Mouse (Mus musculus) layer of hippocampus, postnatal 25 days (tissue): Measurements from ENCODE around the gene Sigmar1. TPM values are rescaled to one million over a fixed set of nuclear protein-coding genes. Genes with fewer than 3 reads are reported as not detected.
"Not testable (repeated sequence)": the region's sequence is repeated elsewhere in the genome, so short reads cannot be mapped to it uniquely, and the experiment has no call there.

ENCODE experiments used
- DNase-seq, 2 experiments: peaks; one replicate each; pipeline ENCODE4 v3.0.0; 2022; ENCODE audit warnings: mixed read lengths in 2 of 2, low spot score in 1 of 2; ENCODE audit errors: extremely low spot score in 1 of 2
- total RNA-seq, 2 experiments: library from RNA; stranded (reverse); gene quantifications; 2 replicates each; pipeline ENCODE4 v1.2.3; 2021

Gene Sigmar1
- total RNA-seq, 2 experiments from 2014 or later = 40.0 to 41.6 TPM

DNA sequence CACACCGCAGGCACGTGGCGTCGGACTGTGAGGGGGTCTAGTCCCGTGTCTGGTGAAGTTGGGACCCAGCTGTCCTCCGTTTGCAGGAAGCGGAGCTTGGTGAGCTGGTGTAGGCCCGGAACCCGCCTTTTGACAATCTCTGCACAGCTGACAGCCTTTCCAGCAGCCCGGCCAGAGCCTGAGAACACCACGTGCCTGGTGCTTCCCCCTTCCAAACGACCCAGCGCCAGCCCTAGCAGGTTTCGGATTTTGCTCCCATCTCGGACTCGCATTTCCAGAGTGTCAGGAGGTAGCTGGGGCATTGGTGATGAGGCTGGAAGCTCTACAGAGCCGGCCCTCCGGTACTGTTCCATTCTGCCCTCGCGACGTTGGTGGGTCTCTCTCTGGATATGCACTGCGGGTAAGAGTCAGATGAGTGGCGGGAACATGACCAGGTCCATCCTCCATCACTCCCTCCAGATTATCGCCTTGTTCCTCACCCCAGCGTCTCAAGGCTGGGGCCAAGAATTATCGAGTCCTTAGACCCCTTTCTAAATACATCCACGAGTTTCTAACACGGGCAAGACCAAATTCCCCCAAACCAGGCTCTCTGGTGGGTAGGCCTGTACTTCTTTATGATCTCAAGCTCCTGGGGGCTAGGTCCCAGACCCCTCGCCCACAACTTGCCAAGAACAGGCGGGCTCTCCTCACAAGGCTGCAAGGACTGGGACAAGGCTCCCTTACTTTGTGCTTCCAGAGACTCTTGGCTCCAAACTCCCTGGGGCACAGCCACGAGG is 43.3 kb downstream of the Sigmar1 start:
- no peak for DNase-seq

DNA sequence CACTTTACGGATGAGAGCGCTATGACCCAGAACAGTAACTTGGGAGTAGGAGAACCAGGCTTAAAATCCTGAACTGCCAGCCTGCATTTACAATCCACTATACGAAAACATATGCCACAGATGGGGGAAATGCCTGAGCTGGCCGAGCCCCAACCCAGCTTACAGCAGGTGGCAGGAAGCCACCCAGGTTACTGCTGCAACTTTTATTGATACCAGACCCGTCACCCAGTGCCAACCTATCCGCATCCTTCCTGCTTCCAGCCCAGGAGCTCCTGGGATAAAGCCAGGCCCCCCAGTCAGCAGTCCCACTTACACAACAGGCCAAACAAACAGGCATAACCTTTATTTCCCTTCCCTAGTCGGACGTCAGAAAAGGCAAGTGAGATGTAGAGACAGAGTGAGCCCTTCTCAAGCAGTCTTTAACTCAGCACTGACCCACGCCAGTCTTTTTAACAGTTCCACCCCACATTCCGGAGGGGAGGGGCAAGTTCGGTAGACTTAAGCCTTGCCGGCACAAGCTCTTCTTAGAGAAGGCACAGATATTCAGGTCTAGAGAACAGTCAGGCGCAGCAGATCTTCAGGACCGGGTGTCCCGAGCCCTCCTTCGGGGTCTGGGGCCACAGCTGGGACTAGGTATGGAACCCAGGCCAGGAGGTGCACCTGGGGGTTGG is 44.1 kb downstream of the Sigmar1 start:
- no peak for DNase-seq

- DNase-seq = no peak
These were observed 45.7 kb downstream of the Sigmar1 start for GRCm38 (mm10) chr4:41710229-41710628.

DNA sequence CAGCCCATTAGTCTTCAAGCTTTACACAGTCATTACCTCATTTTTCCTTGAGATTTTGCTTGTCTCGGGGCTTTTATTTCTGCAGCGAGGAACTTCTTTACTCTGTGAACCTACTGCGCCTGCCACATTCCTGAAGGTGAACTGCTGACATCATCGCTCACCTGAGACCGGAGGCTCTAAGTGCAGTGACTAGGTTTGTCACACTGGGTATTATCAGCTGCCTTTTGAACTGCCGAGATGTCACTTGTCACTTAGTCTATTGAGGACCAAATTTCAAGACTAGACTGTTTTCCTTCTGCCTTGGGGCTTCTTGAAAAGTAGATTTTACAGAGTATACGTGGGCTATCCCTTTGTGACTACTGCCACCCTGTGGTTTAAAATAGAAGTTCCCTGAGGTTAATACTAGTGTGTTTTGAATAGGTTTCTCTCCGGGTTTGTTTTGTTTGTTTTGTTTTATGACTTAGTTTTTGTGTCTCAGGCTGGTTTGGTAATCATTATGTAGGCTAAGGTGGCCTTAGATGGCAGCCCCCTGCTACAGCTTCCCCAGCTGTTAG is 47.7 kb downstream of the Sigmar1 start:
- DNase-seq = no peak

- peak in 1 of 2 experiments; percentile 60 for DNase-seq
These were observed 48.9 kb downstream of the Sigmar1 start for GRCm38 (mm10) chr4:41707011-41707535.

GRCm38 (mm10) chr4:41705922-41706754 is 49.8 kb downstream of the Sigmar1 start:
- no peak for DNase-seq

GRCm38 (mm10) chr4:41704651-41705050 is 51.3 kb downstream of the Sigmar1 start:
- no peak for DNase-seq

DNA sequence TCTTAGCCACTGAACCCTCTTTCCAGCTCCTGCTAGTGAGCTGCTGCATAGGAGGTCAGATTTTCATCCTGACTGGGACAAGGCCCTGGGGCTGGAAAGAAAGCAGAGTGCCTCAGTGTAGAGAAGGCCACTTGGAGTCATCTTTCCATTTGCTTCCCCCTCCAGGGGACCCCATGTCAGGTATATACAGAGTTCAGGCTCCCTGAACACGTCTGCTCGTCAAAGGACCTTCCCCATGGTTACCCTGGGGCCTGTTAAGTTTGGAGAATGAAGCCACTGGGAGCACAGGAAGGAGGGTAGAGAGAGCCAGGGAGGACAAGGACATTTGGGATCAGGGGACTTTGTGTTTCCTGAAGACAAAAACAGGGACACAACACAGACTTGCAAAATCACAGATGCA is 53.7 kb downstream of the Sigmar1 start:
- DNase-seq = not testable (repeated sequence)

- DNase-seq = not testable (repeated sequence)
These were observed 55.7 kb downstream of the Sigmar1 start for GRCm38 (mm10) chr4:41700224-41700623.

DNA sequence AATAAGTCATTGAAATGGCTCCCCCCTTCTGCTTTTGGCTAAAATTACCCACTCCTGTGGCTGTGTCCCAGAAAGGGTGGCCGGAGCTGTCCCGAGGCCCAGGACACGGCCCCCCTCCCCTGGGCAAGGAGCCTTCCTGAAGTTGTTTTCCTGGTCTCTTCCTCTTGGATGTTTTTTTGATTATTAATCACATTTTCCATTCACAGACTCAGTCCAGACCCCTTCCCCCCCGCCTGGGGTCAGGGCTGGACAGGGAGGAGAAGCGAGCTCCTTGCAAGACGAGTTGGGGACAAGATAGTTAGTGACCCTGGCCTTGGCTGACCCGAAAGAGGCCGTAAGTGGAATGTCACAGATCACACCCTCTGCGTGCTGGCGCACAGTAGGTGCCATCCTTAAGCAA is 56.2 kb downstream of the Sigmar1 start, which contains the start of gene Il11ra1:
TSS of gene Il11ra1 (plus strand) at position 207 of the 400 bp plus-strand sequence.
- not testable (repeated sequence) for DNase-seq

GRCm38 (mm10) chr4:41698421-41699016 is 57.4 kb downstream of the Sigmar1 start:
- DNase-seq = not testable (repeated sequence)

GRCm38 (mm10) chr4:41696930-41697841 is 58.8 kb downstream of the Sigmar1 start, which contains the start of gene Cntfr:
Gene Cntfr (minus strand): TSS chr4:41697089.
- DNase-seq = peak; percentile 89 to 94

- not testable (repeated sequence) for DNase-seq
These were observed 59.5 kb downstream of the Sigmar1 start for GRCm38 (mm10) chr4:41696452-41696851.

GRCm38 (mm10) chr4:41695800-41696199 is 60.2 kb downstream of the Sigmar1 start:
- not testable (repeated sequence) for DNase-seq

GRCm38 (mm10) chr4:41693511-41693910 is 62.4 kb downstream of the Sigmar1 start:
- DNase-seq = not testable (repeated sequence)

DNA sequence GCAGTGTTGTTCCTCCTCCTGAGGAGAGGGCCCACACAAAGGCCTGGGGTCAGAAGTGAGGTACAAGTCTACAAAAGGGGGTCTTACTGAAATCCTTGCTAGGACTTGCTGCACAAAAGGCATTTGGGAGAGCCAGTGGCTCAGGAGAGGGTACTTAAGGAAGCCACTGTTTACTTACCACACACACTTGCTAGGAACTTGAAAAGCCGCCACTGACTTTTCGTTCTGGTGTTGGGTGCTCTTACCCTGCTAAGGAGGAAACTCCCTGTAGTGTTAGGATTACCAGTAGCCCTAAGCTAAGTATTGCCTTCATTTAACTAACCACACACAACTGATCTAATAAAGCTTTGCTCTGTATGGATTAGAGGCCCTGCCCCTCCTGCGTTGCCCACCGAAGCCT is 65.9 kb downstream of the Sigmar1 start:
- not testable (repeated sequence) for DNase-seq

DNA sequence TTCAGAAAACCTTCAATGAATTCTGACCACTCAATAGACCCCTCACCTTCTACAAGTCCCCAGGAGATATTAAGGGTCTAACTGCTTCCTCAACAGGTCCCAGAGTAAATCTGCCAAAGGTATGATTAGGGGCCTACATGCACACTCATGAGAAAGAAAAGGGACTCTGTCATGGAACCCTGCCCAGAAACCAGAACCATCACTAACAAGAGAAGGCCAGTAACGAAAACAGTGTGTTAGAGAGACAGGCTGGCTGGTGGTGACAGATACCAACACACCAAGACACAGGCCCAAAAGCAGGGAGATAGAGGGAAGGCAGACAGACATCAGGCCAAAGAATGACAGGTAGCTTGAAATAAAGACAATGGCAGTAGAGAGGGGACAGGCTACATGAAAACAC is 67.4 kb downstream of the Sigmar1 start:
- DNase-seq = not testable (repeated sequence)
